Mouse (Mus musculus): ENCODE measurements at regions not wholly inside any gene's neighbourhood (a gene's known extent, or its start where the extent isn't known, plus 50 kb on each side); places are given as distances from the start of the nearest gene placed in this dataset.

- H3K27ac ChIP-seq, result no peak overlapping the region
- no peak overlapping the region for H3K4me3 ChIP-seq
- WGBS, result 80% methylated on average over 14 of the region's 14 CpGs
These were observed 168.4 kb upstream of the Fam19a5 start for GRCm38 (mm10) chr15:87375596-87376194.

GRCm38 (mm10) chr15:87383551-87384265 is 160.4 kb upstream of the Fam19a5 start:
- Histone ChIP-seq H3K36me3 (replicated peaks) (no peaks in the 10 kb centered on the region), H3K9me3 (no peaks in the 10 kb centered on the region), H3K4me1 (peaks cover 10% of the 10 kb centered on the region; the same call in 1 of the 2 replicates), H3K27me3 (ENCODE audit: poor library complexity, severe bottlenecking) (no peaks in the 10 kb centered on the region), H3K27ac (no peak overlapping the region), H3K4me3 (no peak overlapping the region)
- 68% methylated on average over 6 of the region's 6 CpGs for WGBS
- DNase-seq (ENCODE audit: extremely low spot score, low spot score), result no peak

More at GRCm38 (mm10) chr15:87375596-87376194, 168.4 kb upstream of the Fam19a5 start:
- no peaks in the 10 kb centered on the region for H3K36me3 ChIP-seq (replicated peaks)
- peaks cover under 1% of the 10 kb centered on the region; the same call in 1 of the 2 replicates for H3K4me1 ChIP-seq
- no peak for DNase-seq (ENCODE audit: extremely low spot score, low spot score)
- H3K27me3 ChIP-seq (ENCODE audit: poor library complexity, severe bottlenecking), result no peaks in the 10 kb centered on the region
- H3K9me3 ChIP-seq, result no peaks in the 10 kb centered on the region

GRCm38 (mm10) chr15:87384279-87385066 is 159.6 kb upstream of the Fam19a5 start:
- Histone ChIP-seq H3K4me3 (no peak overlapping the region), H3K36me3 (replicated peaks) (no peaks in the 10 kb centered on the region), H3K9me3 (no peaks in the 10 kb centered on the region), H3K4me1 (peaks cover 10% of the 10 kb centered on the region; the same call in 1 of the 2 replicates), H3K27ac (no peak overlapping the region), H3K27me3 (ENCODE audit: poor library complexity, severe bottlenecking) (no peaks in the 10 kb centered on the region)
- 81% methylated on average over 13 of the region's 13 CpGs for WGBS
- DNase-seq (ENCODE audit: extremely low spot score, low spot score), result no peak

GRCm38 (mm10) chr15:87386513-87386983 is 157.6 kb upstream of the Fam19a5 start:
- Histone ChIP-seq H3K27ac (no peak overlapping the region), H3K9me3 (no peaks in the 10 kb centered on the region), H3K4me3 (no peak overlapping the region), H3K27me3 (ENCODE audit: poor library complexity, severe bottlenecking) (no peaks in the 10 kb centered on the region), H3K36me3 (replicated peaks) (no peaks in the 10 kb centered on the region), H3K4me1 (peaks cover 9% of the 10 kb centered on the region; the same call in 1 of the 2 replicates)
- 91% methylated on average over 6 of the region's 6 CpGs for WGBS
- DNase-seq (ENCODE audit: extremely low spot score, low spot score), result no peak

- Histone ChIP-seq H3K9me3 (no peaks in the 10 kb centered on the region), H3K36me3 (replicated peaks) (no peaks in the 10 kb centered on the region), H3K4me3 (no peak overlapping the region), H3K27ac (no peak overlapping the region), H3K4me1 (0 out of 2 replicates have a peak, but pooled peaks cover 3% of the 10 kb centered on the region), H3K27me3 (ENCODE audit: poor library complexity, severe bottlenecking) (no peaks in the 10 kb centered on the region)
- DNase-seq (ENCODE audit: extremely low spot score, low spot score), result no peak
- WGBS, result 78% methylated on average over 8 of the region's 8 CpGs
These were observed 152.7 kb upstream of the Fam19a5 start for GRCm38 (mm10) chr15:87391395-87391794.

GRCm38 (mm10) chr15:87398396-87398795 is 145.7 kb upstream of the Fam19a5 start:
- no peaks in the 10 kb centered on the region for H3K36me3 ChIP-seq (replicated peaks)
- 62% methylated on average over 4 of the region's 4 CpGs for WGBS
- no peaks in the 10 kb centered on the region for H3K4me1 ChIP-seq
- H3K4me3 ChIP-seq, result no peak overlapping the region
- H3K27ac ChIP-seq, result no peak overlapping the region
- no peaks in the 10 kb centered on the region for H3K9me3 ChIP-seq
- DNase-seq (ENCODE audit: extremely low spot score, low spot score), result no peak
- H3K27me3 ChIP-seq (ENCODE audit: poor library complexity, severe bottlenecking), result no peaks in the 10 kb centered on the region

- no peaks in the 10 kb centered on the region for H3K27me3 ChIP-seq (ENCODE audit: poor library complexity, severe bottlenecking)
- DNase-seq (ENCODE audit: extremely low spot score, low spot score), result no peak
- H3K36me3 ChIP-seq (replicated peaks), result no peaks in the 10 kb centered on the region
- no peaks in the 10 kb centered on the region for H3K4me1 ChIP-seq
- no peak overlapping the region for H3K27ac ChIP-seq
- H3K9me3 ChIP-seq, result no peaks in the 10 kb centered on the region
- 90% methylated on average over 5 of the region's 5 CpGs for WGBS
- H3K4me3 ChIP-seq, result no peak overlapping the region
These were observed 138.4 kb upstream of the Fam19a5 start for GRCm38 (mm10) chr15:87405689-87406088.

- no peaks in the 10 kb centered on the region for H3K36me3 ChIP-seq (replicated peaks)
- no peaks in the 10 kb centered on the region for H3K27me3 ChIP-seq (ENCODE audit: poor library complexity, severe bottlenecking)
- no peaks in the 10 kb centered on the region for H3K4me1 ChIP-seq
- no peak overlapping the region for H3K27ac ChIP-seq
- WGBS, result 68% methylated on average over 12 of the region's 12 CpGs
- no peak for DNase-seq (ENCODE audit: extremely low spot score, low spot score)
- H3K9me3 ChIP-seq, result no peaks in the 10 kb centered on the region
- H3K4me3 ChIP-seq, result no peak overlapping the region
These were observed 132.1 kb upstream of the Fam19a5 start for GRCm38 (mm10) chr15:87411978-87412377.

- 91% methylated on average over 7 of the region's 7 CpGs for WGBS
These were observed 128.1 kb upstream of the Fam19a5 start for GRCm38 (mm10) chr15:87415996-87416395.

GRCm38 (mm10) chr15:87421743-87422142 is 122.4 kb upstream of the Fam19a5 start:
- no peaks in the 10 kb centered on the region for H3K9me3 ChIP-seq
- DNase-seq (ENCODE audit: extremely low spot score, low spot score), result no peak
- H3K4me1 ChIP-seq, result no peaks in the 10 kb centered on the region
- no peak overlapping the region for H3K4me3 ChIP-seq
- no peak overlapping the region for H3K27ac ChIP-seq
- 90% methylated on average over 4 of the region's 4 CpGs for WGBS
- H3K36me3 ChIP-seq (replicated peaks), result no peaks in the 10 kb centered on the region
- no peaks in the 10 kb centered on the region for H3K27me3 ChIP-seq (ENCODE audit: poor library complexity, severe bottlenecking)

More at GRCm38 (mm10) chr15:87415996-87416395, 128.1 kb upstream of the Fam19a5 start:
- Histone ChIP-seq H3K27ac (no peak overlapping the region), H3K27me3 (ENCODE audit: poor library complexity, severe bottlenecking) (no peaks in the 10 kb centered on the region), H3K4me1 (no peaks in the 10 kb centered on the region), H3K4me3 (no peak overlapping the region), H3K36me3 (replicated peaks) (no peaks in the 10 kb centered on the region), H3K9me3 (no peaks in the 10 kb centered on the region)
- DNase-seq (ENCODE audit: extremely low spot score, low spot score), result no peak

- no peak overlapping the region for H3K27ac ChIP-seq
- no peaks in the 10 kb centered on the region for H3K27me3 ChIP-seq (ENCODE audit: poor library complexity, severe bottlenecking)
- no peaks in the 10 kb centered on the region for H3K9me3 ChIP-seq
- DNase-seq (ENCODE audit: extremely low spot score, low spot score), result no peak
- no peak overlapping the region for H3K4me3 ChIP-seq
- WGBS, result 94% methylated on average over 6 of the region's 6 CpGs
- 0 out of 2 replicates have a peak, but pooled peaks cover 2% of the 10 kb centered on the region for H3K4me1 ChIP-seq
- no peaks in the 10 kb centered on the region for H3K36me3 ChIP-seq (replicated peaks)
These were observed 110.8 kb upstream of the Fam19a5 start for GRCm38 (mm10) chr15:87433306-87433705.

GRCm38 (mm10) chr15:87433901-87434300 is 110.2 kb upstream of the Fam19a5 start:
- DNase-seq (ENCODE audit: extremely low spot score, low spot score), result no peak
- no peaks in the 10 kb centered on the region for H3K36me3 ChIP-seq (replicated peaks)
- no peak overlapping the region for H3K4me3 ChIP-seq
- no peaks in the 10 kb centered on the region for H3K9me3 ChIP-seq
- H3K27me3 ChIP-seq (ENCODE audit: poor library complexity, severe bottlenecking), result no peaks in the 10 kb centered on the region
- H3K27ac ChIP-seq, result no peak overlapping the region
- H3K4me1 ChIP-seq, result 0 out of 2 replicates have a peak, but pooled peaks cover 2% of the 10 kb centered on the region
- WGBS, result 91% methylated on average over 12 of the region's 12 CpGs
